Mouse (Mus musculus) brain, embryonic 14.5 days (tissue): Measurements from ENCODE around the gene Lsamp.

ENCODE experiments used
- CTCF ChIP-seq: fragments of 200-500 bp; IDR thresholded peaks from 2 replicates; pipeline ENCODE4 v1.5.1; 2012; ENCODE audit warnings: inconsistent platforms, mild to moderate bottlenecking, moderate library complexity, borderline replicate concordance; ENCODE audit not compliant: insufficient read depth, insufficient read length; ENCODE audit errors: extremely low read depth
- POLR2A ChIP-seq: fragments of 200-500 bp; IDR thresholded peaks from 2 replicates; pipeline ENCODE4 v1.6.1; 2012; ENCODE audit warnings: mild to moderate bottlenecking, inconsistent platforms, borderline replicate concordance; ENCODE audit not compliant: poor library complexity, insufficient read depth, insufficient read length, severe bottlenecking; ENCODE audit errors: extremely low read depth

GRCm38 (mm10) chr16:40710068-40710467, 725.9 kb downstream of the Lsamp start:
- no peak for TF ChIP-seq CTCF
- TF ChIP-seq POLR2A: no peak
